In genomic region chr10:128584386-128584785, GRCm38 (mm10) we compare ENCODE assay signal across 10 mouse cellular contexts. TPM values are rescaled to one million over a fixed set of nuclear protein-coding genes. Genes with fewer than 3 reads are reported as not detected.
DNase-seq lines count a peak whose midpoint lies in the region; ATAC-seq and TF ChIP-seq lines count a peak whose summit lies in the region.
"Had no signal": no experiment of that assay in that cellular context is flagged by ENCODE, and none has a peak within 500 bp of the region (broad histone marks: within the 10 kb centered on the region; RNA-seq: fewer than 3 reads in every experiment).

No protein-coding gene starts in this region.

- DNase-seq in heart, adult 9 months (ENCODE audit: low spot score in 2 of 2) = no peak
- peak; percentile 57 for DNase-seq in embryonic facial prominence, embryonic 10.5 days (ENCODE audit: low spot score)
- DNase-seq in kidney, postnatal 10 days = peak; percentile 68
- DNase-seq in hindbrain, postnatal 0 days (ENCODE audit: low spot score) = no peak

- peaks cover 4% of the 10 kb centered on the region; the same call in 1 of the 2 replicates for H3K36me3 ChIP-seq in heart, embryonic 12.5 days
- H3K36me3 ChIP-seq in embryonic facial prominence, embryonic 10.5 days (replicated peaks) = peaks cover 4% of the 10 kb centered on the region; the same call in 1 of the 2 replicates
- no peaks in the 10 kb centered on the region for H3K36me3 ChIP-seq in stomach, embryonic 16.5 days (ENCODE audit: control insufficient read depth, insufficient read depth, low read length)
- no peaks in the 10 kb centered on the region for H3K36me3 ChIP-seq in hindbrain, postnatal 0 days (ENCODE audit: insufficient read depth, low read length)
- no peaks in the 10 kb centered on the region for H3K36me3 ChIP-seq in hindbrain, embryonic 13.5 days
- no peaks in the 10 kb centered on the region for H3K36me3 ChIP-seq in forebrain, embryonic 16.5 days (ENCODE audit: control insufficient read depth, insufficient read depth)
- H3K36me3 ChIP-seq: limb, embryonic 15.5 days; neural tube, embryonic 13.5 days had no signal

- no peak overlapping the region for H3K4me3 ChIP-seq in heart, embryonic 12.5 days
- H3K4me3 ChIP-seq in embryonic facial prominence, embryonic 10.5 days = peak overlapping the region; percentile 33
- peak overlapping the region; percentile 9 for H3K4me3 ChIP-seq in stomach, embryonic 16.5 days (replicated peaks; ENCODE audit: low read length)
- no peak overlapping the region for H3K4me3 ChIP-seq in hindbrain, postnatal 0 days (ENCODE audit: low read length)
- no peak overlapping the region for H3K4me3 ChIP-seq in hindbrain, embryonic 13.5 days
- no peak overlapping the region for H3K4me3 ChIP-seq in forebrain, embryonic 16.5 days (replicated peaks; ENCODE audit: low read length)
- H3K4me3 ChIP-seq: limb, embryonic 15.5 days; neural tube, embryonic 13.5 days had no signal

- peak overlapping the region; percentile 59 for H3K4me2 ChIP-seq in heart, embryonic 12.5 days
- H3K4me2 ChIP-seq in stomach, embryonic 16.5 days (ENCODE audit: low read depth, low read length) = peak overlapping the region; percentile 35
- no peak overlapping the region for H3K4me2 ChIP-seq in hindbrain, postnatal 0 days (ENCODE audit: low read depth, low read length)
- no peak overlapping the region for H3K4me2 ChIP-seq in hindbrain, embryonic 13.5 days
- H3K4me2 ChIP-seq in forebrain, embryonic 16.5 days (ENCODE audit: low read length) = no peak overlapping the region
- H3K4me2 ChIP-seq: limb, embryonic 15.5 days; neural tube, embryonic 13.5 days had no signal

- TF ChIP-seq CTCF in hindbrain, postnatal 0 days (IDR thresholded peaks at IDR 0.05; ENCODE audit: low read depth) = no peak

- H3K9ac ChIP-seq in heart, embryonic 12.5 days = no peak overlapping the region
- peak overlapping the region; percentile 31 for H3K9ac ChIP-seq in stomach, embryonic 16.5 days (ENCODE audit: low read length)
- H3K9ac ChIP-seq in hindbrain, postnatal 0 days (replicated peaks; ENCODE audit: low read length) = no peak overlapping the region
- H3K9ac ChIP-seq in hindbrain, embryonic 13.5 days = no peak overlapping the region
- H3K9ac ChIP-seq in forebrain, embryonic 16.5 days (replicated peaks; ENCODE audit: low read depth, low read length) = no peak overlapping the region
- H3K9ac ChIP-seq: limb, embryonic 15.5 days; neural tube, embryonic 13.5 days had no signal

- H3K27ac ChIP-seq in heart, embryonic 12.5 days (ENCODE audit: poor library complexity, severe bottlenecking) = no peak overlapping the region
- H3K27ac ChIP-seq in embryonic facial prominence, embryonic 10.5 days (replicated peaks) = no peak overlapping the region
- H3K27ac ChIP-seq in stomach, embryonic 16.5 days (ENCODE audit: low read length) = peak overlapping the region; percentile 91
- no peak overlapping the region for H3K27ac ChIP-seq in hindbrain, postnatal 0 days
- no peak overlapping the region for H3K27ac ChIP-seq in hindbrain, embryonic 13.5 days
- no peak overlapping the region for H3K27ac ChIP-seq in forebrain, embryonic 16.5 days (ENCODE audit: low read length)
- H3K27ac ChIP-seq: limb, embryonic 15.5 days; neural tube, embryonic 13.5 days had no signal

- peaks cover 41% of the 10 kb centered on the region for H3K27me3 ChIP-seq in heart, embryonic 12.5 days (replicated peaks)
- H3K27me3 ChIP-seq in embryonic facial prominence, embryonic 10.5 days (replicated peaks; ENCODE audit: low read depth, poor library complexity, severe bottlenecking) = peaks cover 61% of the 10 kb centered on the region
- 0 out of 2 replicates have a peak, but pooled peaks cover 11% of the 10 kb centered on the region for H3K27me3 ChIP-seq in stomach, embryonic 16.5 days (ENCODE audit: control insufficient read depth, insufficient read depth, low read length)
- peaks cover 22% of the 10 kb centered on the region for H3K27me3 ChIP-seq in hindbrain, postnatal 0 days (ENCODE audit: insufficient read depth, low read length)
- H3K27me3 ChIP-seq in hindbrain, embryonic 13.5 days = peaks cover 65% of the 10 kb centered on the region
- peaks cover 17% of the 10 kb centered on the region for H3K27me3 ChIP-seq in forebrain, embryonic 16.5 days (replicated peaks; ENCODE audit: control insufficient read depth, insufficient read depth, low read length)

- H3K9me3 ChIP-seq in heart, embryonic 12.5 days (replicated peaks) = no peaks in the 10 kb centered on the region
- no peaks in the 10 kb centered on the region for H3K9me3 ChIP-seq in embryonic facial prominence, embryonic 10.5 days
- no peaks in the 10 kb centered on the region for H3K9me3 ChIP-seq in stomach, embryonic 16.5 days (replicated peaks; ENCODE audit: control insufficient read depth, low read length)
- no peaks in the 10 kb centered on the region for H3K9me3 ChIP-seq in hindbrain, postnatal 0 days (ENCODE audit: low read length)
- H3K9me3 ChIP-seq in hindbrain, embryonic 13.5 days = no peaks in the 10 kb centered on the region
- no peaks in the 10 kb centered on the region for H3K9me3 ChIP-seq in forebrain, embryonic 16.5 days (ENCODE audit: control insufficient read depth, low read length)
- H3K9me3 ChIP-seq: limb, embryonic 15.5 days; neural tube, embryonic 13.5 days had no signal

- 17% methylated on average over 4 of the region's 4 CpGs for WGBS in heart, embryonic 12.5 days
- 15% methylated on average over 4 of the region's 4 CpGs for WGBS in embryonic facial prominence, embryonic 10.5 days
- 9% methylated on average over 4 of the region's 4 CpGs for WGBS in stomach, embryonic 16.5 days
- WGBS in hindbrain, postnatal 0 days = 17% methylated on average over 4 of the region's 4 CpGs
- WGBS in hindbrain, embryonic 13.5 days = 5% methylated on average over 4 of the region's 4 CpGs
- WGBS in forebrain, embryonic 16.5 days = 14% methylated on average over 4 of the region's 4 CpGs

- no peak for ATAC-seq in heart, embryonic 12.5 days (ENCODE audit: insufficient number of reproducible peaks, low FRiP score)
- ATAC-seq in stomach, embryonic 16.5 days (ENCODE audit: insufficient read depth, low FRiP score) = peak; percentile 76
- no peak for ATAC-seq in hindbrain, postnatal 0 days
- no peak for ATAC-seq in hindbrain, embryonic 13.5 days (ENCODE audit: low FRiP score)
- ATAC-seq in forebrain, embryonic 16.5 days = no peak

- peaks cover 36% of the 10 kb centered on the region for H3K4me1 ChIP-seq in heart, embryonic 12.5 days (replicated peaks)
- H3K4me1 ChIP-seq in embryonic facial prominence, embryonic 10.5 days = peaks cover 53% of the 10 kb centered on the region
- peaks cover 22% of the 10 kb centered on the region; the same call in 1 of the 2 replicates for H3K4me1 ChIP-seq in stomach, embryonic 16.5 days (ENCODE audit: control insufficient read depth, insufficient read depth, low read length)
- peaks cover 3% of the 10 kb centered on the region; the same call in 1 of the 2 replicates for H3K4me1 ChIP-seq in hindbrain, postnatal 0 days (ENCODE audit: insufficient read depth, low read length)
- peaks cover 5% of the 10 kb centered on the region for H3K4me1 ChIP-seq in hindbrain, embryonic 13.5 days (replicated peaks)
- peaks cover 4% of the 10 kb centered on the region for H3K4me1 ChIP-seq in forebrain, embryonic 16.5 days (replicated peaks; ENCODE audit: control insufficient read depth, insufficient read depth, low read length)

RNA-seq across cellular contexts. Expression of gene Erbb3, which starts 5.1 kb away (rescaled TPM):
- 7.5 and 7.6 TPM in 2 replicates for polyA plus RNA-seq in heart, embryonic 12.5 days (2016; fragmentation: Nextera tagmentation; extraction: Ambion mirVana)
- 11.9 and 12.2 TPM in 2 replicates for polyA plus RNA-seq in embryonic facial prominence, embryonic 10.5 days (2016; fragmentation: Nextera tagmentation; extraction: Ambion mirVana)
- polyA plus RNA-seq in stomach, embryonic 16.5 days (2015; fragmentation: Nextera tagmentation; extraction: Ambion mirVana) = 32.0 and 38.0 TPM in 2 replicates
- 1.3 and 1.7 TPM in 2 replicates for total RNA-seq in hindbrain, postnatal 0 days (2014; rRNA removed)
- polyA plus RNA-seq in hindbrain, postnatal 0 days (2015; fragmentation: Nextera tagmentation; extraction: Ambion mirVana) = 0.64 and 0.65 TPM in 2 replicates
- polyA plus RNA-seq in hindbrain, embryonic 13.5 days (2015; fragmentation: Nextera tagmentation; extraction: Ambion mirVana) = 3.0 and 3.5 TPM in 2 replicates
- polyA plus RNA-seq in forebrain, embryonic 16.5 days (2015; fragmentation: Nextera tagmentation; extraction: Ambion mirVana) = 0.46 and 0.62 TPM in 2 replicates

RNA-seq across cellular contexts. Expression of gene Pa2g4, which starts 18.6 kb away (rescaled TPM):
- 132 and 136 TPM in 2 replicates for polyA plus RNA-seq in heart, embryonic 12.5 days (2016; fragmentation: Nextera tagmentation; extraction: Ambion mirVana)
- polyA plus RNA-seq in embryonic facial prominence, embryonic 10.5 days (2016; fragmentation: Nextera tagmentation; extraction: Ambion mirVana) = 274 and 287 TPM in 2 replicates
- polyA plus RNA-seq in stomach, embryonic 16.5 days (2015; fragmentation: Nextera tagmentation; extraction: Ambion mirVana) = 198 and 206 TPM in 2 replicates
- 48.0 and 61.2 TPM in 2 replicates for total RNA-seq in hindbrain, postnatal 0 days (2014; rRNA removed)
- polyA plus RNA-seq in hindbrain, postnatal 0 days (2015; fragmentation: Nextera tagmentation; extraction: Ambion mirVana) = 114 and 117 TPM in 2 replicates
- 125 and 129 TPM in 2 replicates for polyA plus RNA-seq in hindbrain, embryonic 13.5 days (2015; fragmentation: Nextera tagmentation; extraction: Ambion mirVana)
- polyA plus RNA-seq in forebrain, embryonic 16.5 days (2015; fragmentation: Nextera tagmentation; extraction: Ambion mirVana) = 149 and 152 TPM in 2 replicates

RNA-seq across cellular contexts. Expression of gene Rpl41, which starts 35.3 kb away (rescaled TPM):
- polyA plus RNA-seq in heart, embryonic 12.5 days (2016; fragmentation: Nextera tagmentation; extraction: Ambion mirVana) = 2,275 and 2,341 TPM in 2 replicates
- 3,494 and 3,561 TPM in 2 replicates for polyA plus RNA-seq in embryonic facial prominence, embryonic 10.5 days (2016; fragmentation: Nextera tagmentation; extraction: Ambion mirVana)
- polyA plus RNA-seq in stomach, embryonic 16.5 days (2015; fragmentation: Nextera tagmentation; extraction: Ambion mirVana) = 3,732 and 3,890 TPM in 2 replicates
- 412 and 501 TPM in 2 replicates for total RNA-seq in hindbrain, postnatal 0 days (2014; rRNA removed)
- 2,609 and 2,618 TPM in 2 replicates for polyA plus RNA-seq in hindbrain, postnatal 0 days (2015; fragmentation: Nextera tagmentation; extraction: Ambion mirVana)
- polyA plus RNA-seq in hindbrain, embryonic 13.5 days (2015; fragmentation: Nextera tagmentation; extraction: Ambion mirVana) = 2,639 and 2,680 TPM in 2 replicates
- polyA plus RNA-seq in forebrain, embryonic 16.5 days (2015; fragmentation: Nextera tagmentation; extraction: Ambion mirVana) = 2,032 and 2,064 TPM in 2 replicates

RNA-seq across cellular contexts. Expression of gene Zc3h10, which starts 36.8 kb away (rescaled TPM):
- polyA plus RNA-seq in heart, embryonic 12.5 days (2016; fragmentation: Nextera tagmentation; extraction: Ambion mirVana) = 10.2 and 11.9 TPM in 2 replicates
- 15.9 and 17.4 TPM in 2 replicates for polyA plus RNA-seq in embryonic facial prominence, embryonic 10.5 days (2016; fragmentation: Nextera tagmentation; extraction: Ambion mirVana)
- 10.7 and 10.8 TPM in 2 replicates for polyA plus RNA-seq in stomach, embryonic 16.5 days (2015; fragmentation: Nextera tagmentation; extraction: Ambion mirVana)
- 19.3 and 19.4 TPM in 2 replicates for total RNA-seq in hindbrain, postnatal 0 days (2014; rRNA removed)
- 12.5 and 13.8 TPM in 2 replicates for polyA plus RNA-seq in hindbrain, postnatal 0 days (2015; fragmentation: Nextera tagmentation; extraction: Ambion mirVana)
- polyA plus RNA-seq in hindbrain, embryonic 13.5 days (2015; fragmentation: Nextera tagmentation; extraction: Ambion mirVana) = 19.7 and 20.9 TPM in 2 replicates
- 20.9 and 21.7 TPM in 2 replicates for polyA plus RNA-seq in forebrain, embryonic 16.5 days (2015; fragmentation: Nextera tagmentation; extraction: Ambion mirVana)

RNA-seq across cellular contexts. Expression of gene Rps26, which starts 42.2 kb away (rescaled TPM):
- 420 and 432 TPM in 2 replicates for polyA plus RNA-seq in heart, embryonic 12.5 days (2016; fragmentation: Nextera tagmentation; extraction: Ambion mirVana)
- 566 and 582 TPM in 2 replicates for polyA plus RNA-seq in embryonic facial prominence, embryonic 10.5 days (2016; fragmentation: Nextera tagmentation; extraction: Ambion mirVana)
- 553 and 704 TPM in 2 replicates for polyA plus RNA-seq in stomach, embryonic 16.5 days (2015; fragmentation: Nextera tagmentation; extraction: Ambion mirVana)
- 1,199 and 1,407 TPM in 2 replicates for total RNA-seq in hindbrain, postnatal 0 days (2014; rRNA removed)
- polyA plus RNA-seq in hindbrain, postnatal 0 days (2015; fragmentation: Nextera tagmentation; extraction: Ambion mirVana) = 399 and 422 TPM in 2 replicates
- 482 and 485 TPM in 2 replicates for polyA plus RNA-seq in hindbrain, embryonic 13.5 days (2015; fragmentation: Nextera tagmentation; extraction: Ambion mirVana)
- polyA plus RNA-seq in forebrain, embryonic 16.5 days (2015; fragmentation: Nextera tagmentation; extraction: Ambion mirVana) = 358 and 398 TPM in 2 replicates

Comparison
In these comparisons a context has a peak if more than half of its experiments do, and no peak if none do; other contexts are left out.
1. H3K4me2 ChIP-seq: peak in heart, embryonic 12.5 days (single experiment) and stomach, embryonic 16.5 days (single experiment); none in hindbrain, postnatal 0 days (single experiment), hindbrain, embryonic 13.5 days (single experiment) and forebrain, embryonic 16.5 days (single experiment).
2. H3K4me3 ChIP-seq: peak in embryonic facial prominence, embryonic 10.5 days (single experiment) and stomach, embryonic 16.5 days (single experiment); none in heart, embryonic 12.5 days (single experiment), hindbrain, postnatal 0 days (single experiment), hindbrain, embryonic 13.5 days (single experiment) and forebrain, embryonic 16.5 days (single experiment).
3. DNase-seq: peak in embryonic facial prominence, embryonic 10.5 days (single experiment) and kidney, postnatal 10 days (single experiment); none in heart, adult 9 months (0 of 2) and hindbrain, postnatal 0 days (single experiment).